Mouse (Mus musculus) heart, embryonic 15.5 days (tissue): ENCODE data around the gene Gm28729. TPM values are rescaled to one million over a fixed set of nuclear protein-coding genes. Genes with fewer than 3 reads are reported as not detected.
"Not testable (repeated sequence)": the region's sequence is repeated elsewhere in the genome, so short reads cannot be mapped to it uniquely, and the experiment has no call there.

Experiments used
- ATAC-seq: fragments of 200-750 bp; cut with Nextera tagmentation; replicated peaks from 2 replicates; pipeline ENCODE4 v1.8.0; 2017; ENCODE audit warnings: low read depth, moderate TSS enrichment; ENCODE audit not compliant: insufficient number of reproducible peaks, insufficient read depth, low FRiP score
- H3K27ac ChIP-seq: fragments of 300-500 bp; sonication (generic); 2 replicates; pipeline ENCODE4 v1.5.1; 2015; ENCODE audit warnings: mild to moderate bottlenecking, inconsistent platforms
- H3K27me3 ChIP-seq: fragments of 300-500 bp; sonication (generic); 2 replicates; pipeline ENCODE4 v1.6.1; 2015; ENCODE audit warnings: inconsistent platforms
- H3K36me3 ChIP-seq: fragments of 300-500 bp; sonication (generic); 2 replicates; pipeline ENCODE4 v1.6.1; 2015; ENCODE audit warnings: mild to moderate bottlenecking, inconsistent platforms
- H3K4me1 ChIP-seq: fragments of 300-500 bp; sonication (generic); replicated peaks from 2 replicates; pipeline ENCODE4 v1.6.1; 2015; ENCODE audit warnings: inconsistent platforms
- H3K4me2 ChIP-seq: fragments of 300-500 bp; sonication (generic); 2 replicates; pipeline ENCODE4 v1.6.1; 2015; ENCODE audit warnings: inconsistent platforms, mild to moderate bottlenecking, moderate library complexity
- H3K4me3 ChIP-seq: fragments of 300-500 bp; sonication (generic); 2 replicates; pipeline ENCODE4 v1.5.1; 2015; ENCODE audit warnings: mild to moderate bottlenecking, inconsistent platforms
- H3K9ac ChIP-seq: fragments of 300-500 bp; sonication (generic); 2 replicates; pipeline ENCODE4 v1.6.1; 2015; ENCODE audit warnings: mild to moderate bottlenecking, inconsistent platforms
- H3K9me3 ChIP-seq: fragments of 300-500 bp; sonication (generic); replicated peaks from 2 replicates; pipeline ENCODE4 v1.6.1; 2016; ENCODE audit warnings: inconsistent platforms
- WGBS: fragments of 180-500 bp; shearing (Covaris S2); methylation state at CpG from one replicate; pipeline ENCODE4 v1.1.7; 2015; ENCODE audit warnings: mixed read lengths; 5-methylcytosine and 5-hydroxymethylcytosine counted together
- polyA plus RNA-seq: library from polyadenylated mRNA; unstranded; fragments of >200 nt; fragmentation: Nextera tagmentation; extraction: Ambion mirVana; gene quantifications from 2 replicates; pipeline ENCODE4 v1.2.1, GENCODE M21; 2015

Gm28729 gene
- polyA plus RNA-seq, 1 experiment from 2014 or later: not detected

DNA sequence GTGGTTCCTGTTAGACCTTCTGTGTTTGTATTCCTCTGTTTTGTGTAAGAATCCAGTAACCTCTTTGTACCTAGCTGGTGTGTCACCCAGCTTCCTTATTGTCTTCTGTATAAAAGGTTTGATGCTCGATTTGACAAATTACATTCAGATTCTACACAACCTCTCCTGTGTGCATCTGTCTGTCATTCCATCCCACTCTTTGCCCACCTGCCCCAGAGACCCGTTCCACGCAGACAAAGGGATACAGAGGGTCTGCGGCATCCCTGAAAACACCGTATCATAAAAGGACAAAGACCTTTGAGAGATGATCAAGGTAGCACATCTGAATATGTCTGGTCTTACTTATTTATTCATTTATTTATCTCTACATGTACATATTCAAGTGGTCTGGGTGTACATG, 37.2 kb downstream of the Gm28729 start:
- not testable (repeated sequence) for H3K4me3 ChIP-seq, H3K36me3 ChIP-seq, H3K9me3 ChIP-seq, H3K27me3 ChIP-seq, H3K4me1 ChIP-seq, H3K27ac ChIP-seq, H3K9ac ChIP-seq, H3K4me2 ChIP-seq, ATAC-seq
- WGBS: 87% methylated on average over 5 of the region's 5 CpGs

DNA sequence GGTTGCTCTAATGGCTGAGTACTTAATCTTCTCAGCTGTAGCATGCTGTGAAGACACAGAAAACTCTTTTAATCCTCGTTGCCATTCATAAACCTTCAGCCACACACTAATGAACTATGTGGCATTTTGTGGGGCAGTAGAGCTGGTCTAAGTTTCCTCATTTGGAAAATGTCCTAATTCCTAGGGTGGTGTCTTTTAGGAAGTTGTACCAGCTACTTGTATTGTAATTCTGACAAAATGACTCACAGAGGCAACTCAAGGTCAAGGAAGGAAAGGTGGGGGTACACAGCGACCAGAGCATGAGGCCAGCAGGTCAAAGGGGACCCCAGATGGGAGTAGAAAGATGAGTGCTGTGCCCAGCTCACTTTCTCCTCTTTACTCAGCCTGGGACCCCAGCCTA, 41.4 kb downstream of the Gm28729 start:
- no peak overlapping the region for H3K27ac ChIP-seq
- no peaks in the 10 kb centered on the region for H3K9me3 ChIP-seq
- H3K4me2 ChIP-seq: no peak overlapping the region
- no peak overlapping the region for H3K4me3 ChIP-seq
- no peak overlapping the region for H3K9ac ChIP-seq
- no peaks in the 10 kb centered on the region for H3K27me3 ChIP-seq
- ATAC-seq: no peak
- WGBS: 63% methylated on average over 2 of the region's 2 CpGs
- H3K36me3 ChIP-seq: no peaks in the 10 kb centered on the region
- H3K4me1 ChIP-seq: no peaks in the 10 kb centered on the region

DNA sequence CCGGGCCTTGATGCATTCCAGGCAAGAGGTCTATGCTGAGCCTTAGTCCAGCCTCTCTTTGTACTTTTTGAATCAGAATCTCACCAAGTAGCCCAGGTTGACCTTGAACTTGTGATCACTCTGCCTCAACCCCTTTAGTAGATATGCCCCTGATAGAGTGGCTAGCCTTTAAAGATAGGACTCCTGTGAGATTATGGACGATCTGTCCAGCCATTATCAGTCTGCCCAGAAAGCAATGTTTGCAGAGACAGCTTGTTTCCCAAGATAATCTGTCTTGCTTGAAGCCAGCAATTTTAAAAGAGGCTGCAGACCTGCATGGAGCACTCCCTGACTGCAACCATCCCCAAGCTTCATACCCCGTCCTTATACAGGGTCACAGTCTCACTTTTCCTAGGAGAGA, 42.0 kb downstream of the Gm28729 start:
- no peak overlapping the region for H3K27ac ChIP-seq
- no peaks in the 10 kb centered on the region for H3K27me3 ChIP-seq
- H3K36me3 ChIP-seq: no peaks in the 10 kb centered on the region
- H3K4me2 ChIP-seq: no peak overlapping the region
- ATAC-seq: no peak
- no peaks in the 10 kb centered on the region for H3K4me1 ChIP-seq
- H3K4me3 ChIP-seq: no peak overlapping the region
- no peak overlapping the region for H3K9ac ChIP-seq
- no peaks in the 10 kb centered on the region for H3K9me3 ChIP-seq
- WGBS: 43% methylated on average over 3 of the region's 3 CpGs

- H3K9ac ChIP-seq: peak within 1 kb of the TSS; percentile 76
- peaks cover 17% of the 10 kb centered on the region for H3K4me1 ChIP-seq
- H3K27ac ChIP-seq: peak within 1 kb of the TSS; percentile 88
- under 1% methylated on average over 74 of the region's 74 CpGs for WGBS
- peak within 1 kb of the TSS; percentile 76 for H3K4me2 ChIP-seq
- peak; percentile 97 for ATAC-seq
- H3K9me3 ChIP-seq: no peaks in the 10 kb centered on the region
- H3K27me3 ChIP-seq: no peaks in the 10 kb centered on the region
- H3K36me3 ChIP-seq: peaks cover 6% of the 10 kb centered on the region; the same call in 1 of the 2 replicates
- peak within 1 kb of the TSS; percentile 88 for H3K4me3 ChIP-seq
Measured at GRCm38 (mm10) chr9:96478071-96478888, 46.8 kb downstream of the Gm28729 start, which contains the start of gene Rnf7. TSS of gene Rnf7 (minus strand) at chr9:96478675.

DNA sequence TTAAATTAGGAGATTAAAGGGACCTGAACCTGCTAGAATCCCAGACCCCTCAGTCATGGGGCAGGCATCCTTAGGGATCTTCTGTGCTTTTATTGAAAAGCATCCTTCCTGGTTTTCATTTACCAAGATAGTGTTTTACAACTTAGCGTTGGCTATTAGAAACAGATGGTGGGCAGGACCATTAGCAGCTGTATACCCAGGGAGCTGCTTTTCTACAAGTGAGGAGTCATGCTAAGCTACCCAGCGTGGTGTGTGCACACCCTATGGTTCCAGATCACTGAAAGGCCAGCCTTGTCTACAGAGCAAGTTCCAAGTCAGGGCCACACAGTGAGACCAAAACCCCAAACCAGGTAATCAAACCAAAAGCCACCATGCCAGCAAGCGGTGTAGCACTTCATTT, 52.7 kb downstream of the Gm28729 start:
- ATAC-seq: no peak
- WGBS: 84% methylated on average over 3 of the region's 3 CpGs
- peaks cover 35% of the 10 kb centered on the region for H3K36me3 ChIP-seq
- H3K9me3 ChIP-seq: no peaks in the 10 kb centered on the region
- H3K4me1 ChIP-seq: peaks cover 13% of the 10 kb centered on the region
- no peak overlapping the region for H3K4me3 ChIP-seq
- H3K27ac ChIP-seq: no peak overlapping the region
- H3K4me2 ChIP-seq: no peak overlapping the region
- no peaks in the 10 kb centered on the region for H3K27me3 ChIP-seq
- H3K9ac ChIP-seq: no peak overlapping the region

DNA sequence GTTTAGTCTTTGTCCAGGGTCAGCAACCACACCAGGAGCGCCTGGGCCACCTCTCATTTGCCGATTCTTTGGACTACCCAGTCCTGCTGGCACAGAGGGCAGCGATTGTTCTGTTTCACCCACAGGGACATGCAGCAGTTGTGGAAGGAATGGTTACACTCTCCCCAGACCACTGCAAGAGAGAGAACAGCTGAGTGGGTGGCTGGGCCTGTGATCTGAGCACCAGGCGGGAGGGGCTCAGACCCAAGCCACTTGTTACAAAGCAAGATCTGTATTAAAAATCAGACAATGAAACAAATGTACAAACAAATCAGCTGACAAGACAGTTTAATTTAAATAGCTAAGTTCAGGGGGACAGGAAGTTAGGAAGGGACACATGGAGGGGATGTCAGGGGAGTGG, 53.4 kb downstream of the Gm28729 start:
- H3K4me1 ChIP-seq, H3K9ac ChIP-seq, H3K4me3 ChIP-seq, H3K27ac ChIP-seq, H3K27me3 ChIP-seq, H3K4me2 ChIP-seq, H3K9me3 ChIP-seq, ATAC-seq: not testable (repeated sequence)
- peaks cover 40% of the 10 kb centered on the region for H3K36me3 ChIP-seq
- 90% methylated on average over 4 of the region's 4 CpGs for WGBS

GRCm38 (mm10) chr9:96470266-96470974, 54.6 kb downstream of the Gm28729 start:
- H3K27me3 ChIP-seq: no peaks in the 10 kb centered on the region
- H3K4me3 ChIP-seq: no peak overlapping the region
- H3K27ac ChIP-seq: no peak overlapping the region
- H3K36me3 ChIP-seq: peaks cover 34% of the 10 kb centered on the region
- no peak for ATAC-seq
- no peaks in the 10 kb centered on the region for H3K9me3 ChIP-seq
- 93% methylated on average over 8 of the region's 8 CpGs for WGBS
- H3K9ac ChIP-seq: no peak overlapping the region
- no peak overlapping the region for H3K4me2 ChIP-seq
- H3K4me1 ChIP-seq: no peaks in the 10 kb centered on the region; the same call in 1 of the 2 replicates

DNA sequence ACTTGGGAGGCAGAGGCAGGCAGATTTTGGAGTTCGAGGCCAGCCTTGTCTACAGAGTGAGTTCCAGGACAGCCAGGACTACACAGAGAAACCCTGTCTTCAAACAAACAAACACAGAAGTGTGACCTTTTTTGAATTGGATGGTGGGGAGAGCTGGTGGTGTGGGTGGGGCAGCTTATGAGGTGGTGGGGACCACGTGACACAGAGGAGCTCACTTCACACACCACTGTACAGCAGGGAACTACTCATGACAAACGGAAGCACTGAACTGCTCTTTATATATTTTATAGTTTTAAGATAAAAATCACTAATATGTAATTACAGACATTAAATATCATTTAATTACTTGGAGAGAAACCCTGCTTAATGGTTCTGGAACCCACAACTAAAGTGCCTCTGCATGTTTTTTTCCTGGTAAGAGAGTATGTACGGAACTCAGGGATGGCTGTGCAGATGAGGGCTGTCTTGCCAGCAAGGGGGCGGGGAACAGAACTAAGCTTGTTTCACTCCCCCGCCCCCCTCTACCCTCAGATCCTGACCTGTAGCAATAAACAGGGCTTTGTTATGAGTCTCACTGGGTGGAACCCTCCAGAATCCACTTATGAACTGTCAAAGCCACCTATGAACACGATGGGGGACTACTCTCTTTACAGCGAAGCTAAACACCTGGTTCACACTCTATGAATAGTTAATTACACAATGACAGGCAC, 55.4 kb downstream of the Gm28729 start:
- ATAC-seq: no peak
- Histone ChIP-seq H3K4me1 (no peaks in the 10 kb centered on the region; the same call in 1 of the 2 replicates), H3K9ac (no peak overlapping the region), H3K4me2 (no peak overlapping the region), H3K27me3 (no peaks in the 10 kb centered on the region), H3K9me3 (no peaks in the 10 kb centered on the region), H3K4me3 (no peak overlapping the region), H3K27ac (no peak overlapping the region), H3K36me3 (peaks cover 34% of the 10 kb centered on the region)
- WGBS: 64% methylated on average over 8 of the region's 8 CpGs

DNA sequence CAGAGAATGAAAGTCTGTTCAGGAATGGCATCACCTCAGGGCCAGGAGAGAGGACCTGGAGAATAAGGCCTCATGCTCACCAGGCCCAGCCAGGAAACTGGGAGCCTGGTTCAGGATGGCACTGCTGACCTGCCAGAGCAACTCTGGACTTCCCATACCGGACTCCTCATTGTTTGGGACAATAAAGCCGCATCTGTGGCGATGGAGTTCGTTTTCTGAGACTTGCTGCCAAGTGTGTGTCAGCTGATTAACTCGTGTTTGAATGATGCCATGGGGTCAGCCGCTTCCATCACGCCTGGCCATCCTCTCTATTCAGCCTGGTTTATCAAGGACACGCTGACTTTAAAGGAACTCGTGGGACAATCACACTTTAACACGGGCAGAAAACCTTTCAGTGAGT, 61.4 kb downstream of the Gm28729 start:
- H3K36me3 ChIP-seq: peaks cover 37% of the 10 kb centered on the region; the same call in 1 of the 2 replicates
- H3K9me3 ChIP-seq: no peaks in the 10 kb centered on the region
- H3K4me1 ChIP-seq: no peaks in the 10 kb centered on the region
- H3K27me3 ChIP-seq: no peaks in the 10 kb centered on the region
- no peak for ATAC-seq
- no peak overlapping the region for H3K4me2 ChIP-seq
- no peak overlapping the region for H3K4me3 ChIP-seq
- no peak overlapping the region for H3K9ac ChIP-seq
- H3K27ac ChIP-seq: no peak overlapping the region
- 62% methylated on average over 10 of the region's 10 CpGs for WGBS

DNA sequence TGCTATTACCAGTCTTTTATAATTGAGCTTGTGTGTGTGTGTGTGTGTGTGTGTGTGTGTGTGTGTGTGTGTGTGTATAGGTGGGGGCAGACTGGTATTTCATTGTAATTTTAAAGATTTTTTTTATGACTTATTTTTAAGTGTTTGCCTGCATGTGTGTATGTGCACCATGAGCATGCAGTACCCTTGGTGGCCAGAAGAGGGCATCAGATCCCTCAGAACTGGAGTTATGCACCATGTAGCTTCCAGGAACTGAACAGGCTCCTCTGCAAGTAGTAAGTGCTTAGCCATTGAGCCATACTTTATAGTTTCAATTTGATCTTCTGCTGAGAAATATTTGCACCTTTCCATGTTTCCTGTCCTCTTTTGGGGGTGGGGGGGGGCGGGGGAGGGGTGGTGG, 63.5 kb downstream of the Gm28729 start:
- no peak overlapping the region for H3K4me3 ChIP-seq
- no peaks in the 10 kb centered on the region for H3K4me1 ChIP-seq
- peaks cover 21% of the 10 kb centered on the region; the same call in 1 of the 2 replicates for H3K36me3 ChIP-seq
- no peaks in the 10 kb centered on the region for H3K27me3 ChIP-seq
- H3K9ac ChIP-seq: no peak overlapping the region
- ATAC-seq: no peak
- no peaks in the 10 kb centered on the region for H3K9me3 ChIP-seq
- 62% methylated on average over 1 of the region's 1 CpGs for WGBS
- no peak overlapping the region for H3K4me2 ChIP-seq
- H3K27ac ChIP-seq: no peak overlapping the region

- Histone ChIP-seq H3K4me3 (no peak overlapping the region), H3K4me2 (no peak overlapping the region), H3K9ac (no peak overlapping the region), H3K9me3 (no peaks in the 10 kb centered on the region), H3K27me3 (no peaks in the 10 kb centered on the region), H3K27ac (no peak overlapping the region), H3K4me1 (no peaks in the 10 kb centered on the region), H3K36me3 (peaks cover 21% of the 10 kb centered on the region; the same call in 1 of the 2 replicates)
- WGBS: 85% methylated on average over 10 of the region's 10 CpGs
- no peak for ATAC-seq
Measured at GRCm38 (mm10) chr9:96460117-96460865, 64.8 kb downstream of the Gm28729 start.
